Mouse (Mus musculus) hindbrain, embryonic 10.5 days (tissue): ENCODE results near the gene Lyst. TPM values are rescaled to one million over a fixed set of nuclear protein-coding genes. Genes with fewer than 3 reads are reported as not detected.

Experiments used
- DNase-seq: peaks from one replicate; pipeline ENCODE4 v3.0.0-alpha.2; 2017; ENCODE audit warnings: low spot score
- H3K27ac ChIP-seq: fragments of 300-500 bp; sonication (generic); 2 replicates; pipeline ENCODE4 v1.5.1; 2016; ENCODE audit warnings: mild to moderate bottlenecking, moderate library complexity
- H3K27me3 ChIP-seq: fragments of 300-500 bp; sonication (generic); 2 replicates; pipeline ENCODE4 v1.6.1; 2016; ENCODE audit warnings: mild to moderate bottlenecking; ENCODE audit not compliant: poor library complexity, insufficient read depth, severe bottlenecking
- H3K36me3 ChIP-seq: fragments of 300-500 bp; sonication (generic); 2 replicates; pipeline ENCODE4 v1.6.1; 2016; ENCODE audit warnings: mild to moderate bottlenecking, moderate library complexity
- H3K4me1 ChIP-seq: fragments of 300-500 bp; sonication (generic); replicated peaks from 2 replicates; pipeline ENCODE4 v1.6.1; 2016; ENCODE audit warnings: mild to moderate bottlenecking
- H3K4me3 ChIP-seq: fragments of 300-500 bp; sonication (generic); 2 replicates; pipeline ENCODE4 v1.5.1; 2016; ENCODE audit warnings: mild to moderate bottlenecking, moderate library complexity
- H3K9me3 ChIP-seq: fragments of 300-500 bp; sonication (generic); 2 replicates; pipeline ENCODE4 v1.6.1; 2016; ENCODE audit warnings: mild to moderate bottlenecking, moderate library complexity
- WGBS: fragments of 180-500 bp; shearing (Covaris S2); methylation state at CpG from one replicate; pipeline ENCODE4 v1.1.7; 2016; 5-methylcytosine and 5-hydroxymethylcytosine counted together
- polyA plus RNA-seq: library from polyadenylated mRNA; unstranded; fragments of >200 nt; fragmentation: Nextera tagmentation; extraction: Ambion mirVana; gene quantifications from 2 replicates; pipeline ENCODE4 v1.2.1, GENCODE M21; 2016

The Lyst gene
- polyA plus RNA-seq, 1 experiment from 2014 or later = 3.3 TPM

DNA sequence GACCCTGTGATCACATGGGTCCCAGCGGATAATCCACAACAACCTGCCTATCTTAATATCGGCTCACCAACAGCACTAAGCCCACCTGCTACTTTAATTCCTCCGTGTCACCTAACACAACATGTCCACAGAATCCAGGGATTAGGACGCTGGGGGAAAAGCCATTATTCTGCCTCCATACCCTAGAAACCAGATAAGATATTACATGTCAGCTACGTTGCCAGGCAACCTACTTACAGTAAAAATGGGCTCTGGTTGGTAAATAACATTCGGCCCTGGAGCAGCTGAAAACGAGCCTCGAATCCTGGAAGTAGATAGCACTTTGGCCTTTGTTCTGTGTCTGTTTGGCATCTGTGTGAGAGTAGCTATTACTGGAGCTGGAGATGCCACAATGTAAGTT is 208.6 kb downstream of the Lyst start:
- H3K27me3 ChIP-seq = no peaks in the 10 kb centered on the region
- WGBS = 90% methylated on average over 8 of the region's 8 CpGs
- H3K36me3 ChIP-seq = no peaks in the 10 kb centered on the region
- no peak for DNase-seq
- no peaks in the 10 kb centered on the region for H3K9me3 ChIP-seq
- H3K4me1 ChIP-seq = 0 out of 2 replicates have a peak, but pooled peaks cover 3% of the 10 kb centered on the region
- H3K4me3 ChIP-seq = no peak overlapping the region
- no peak overlapping the region for H3K27ac ChIP-seq

DNA sequence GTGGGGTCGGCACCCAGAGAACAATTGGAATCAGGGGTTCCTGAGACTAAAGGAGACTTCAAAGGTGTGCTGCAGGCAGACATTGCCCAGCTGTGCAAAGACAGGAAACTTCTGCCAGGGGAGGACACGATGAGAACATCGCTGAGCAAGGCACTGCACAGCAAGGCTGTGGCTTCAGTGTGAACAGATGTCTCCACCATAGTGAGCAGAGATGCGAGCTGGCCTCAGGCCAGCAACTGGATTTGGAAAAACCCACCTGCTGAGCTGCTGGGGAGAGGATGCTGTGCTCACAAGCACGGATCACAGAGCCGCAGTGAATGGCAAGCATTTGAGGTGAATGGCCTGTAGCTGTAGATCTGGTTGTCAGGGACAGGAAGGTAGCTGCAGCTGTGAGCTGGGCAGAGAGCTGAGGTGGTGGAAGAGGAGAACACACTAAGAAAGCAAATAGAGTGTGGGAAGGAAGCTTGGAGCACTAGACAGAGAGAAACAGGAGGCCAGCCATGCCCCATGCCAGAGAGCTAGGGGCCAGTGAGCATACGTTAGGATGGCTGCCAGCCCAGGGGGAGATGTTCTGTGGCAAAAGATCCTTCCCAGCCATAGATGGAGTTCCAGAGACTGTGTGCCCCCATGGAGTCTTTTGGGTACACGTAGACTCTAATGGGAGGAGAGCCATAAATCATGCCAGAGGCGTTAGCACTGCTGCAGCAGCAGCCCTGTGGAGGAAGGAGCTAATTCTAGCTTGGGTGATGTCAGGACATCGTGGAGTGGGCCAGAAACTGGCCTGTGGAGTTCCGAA is 218.3 kb downstream of the Lyst start:
- Histone ChIP-seq H3K9me3 (0 out of 2 replicates have a peak, but pooled peaks cover under 1% of the 10 kb centered on the region), H3K36me3 (no peaks in the 10 kb centered on the region), H3K27me3 (no peaks in the 10 kb centered on the region), H3K4me3 (no peak overlapping the region), H3K4me1 (no peaks in the 10 kb centered on the region), H3K27ac (no peak overlapping the region)
- 40% methylated on average over 11 of the region's 11 CpGs for WGBS
- no peak for DNase-seq

DNA sequence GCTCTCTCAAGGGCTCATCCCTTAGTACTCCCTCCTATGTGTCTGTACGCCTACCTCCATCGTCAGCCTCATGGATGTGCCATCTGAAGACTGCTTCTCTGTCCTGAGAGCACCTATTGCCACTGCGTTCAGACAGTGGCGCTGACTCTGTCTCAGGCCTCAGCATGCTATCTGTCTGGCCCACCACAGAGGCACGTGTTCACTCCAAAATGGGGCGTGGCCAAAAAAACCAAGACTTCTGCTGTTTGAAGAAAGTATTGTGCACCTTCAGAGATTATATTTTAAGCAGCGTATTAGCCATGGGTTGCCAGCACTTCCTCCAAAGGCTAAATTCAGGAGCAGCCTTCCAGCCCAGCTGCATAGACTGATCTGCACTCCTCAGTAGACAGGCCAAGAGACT is 220.7 kb downstream of the Lyst start:
- Histone ChIP-seq H3K4me3 (no peak overlapping the region), H3K27me3 (no peaks in the 10 kb centered on the region), H3K27ac (no peak overlapping the region), H3K9me3 (0 out of 2 replicates have a peak, but pooled peaks cover 3% of the 10 kb centered on the region), H3K36me3 (no peaks in the 10 kb centered on the region), H3K4me1 (no peaks in the 10 kb centered on the region)
- WGBS = 84% methylated on average over 7 of the region's 7 CpGs
- DNase-seq = no peak

GRCm38 (mm10) chr13:13818696-13819095 is 228.5 kb downstream of the Lyst start:
- DNase-seq = no peak
- Histone ChIP-seq H3K4me3 (no peak overlapping the region), H3K27me3 (no peaks in the 10 kb centered on the region), H3K36me3 (no peaks in the 10 kb centered on the region), H3K4me1 (no peaks in the 10 kb centered on the region), H3K9me3 (0 out of 2 replicates have a peak, but pooled peaks cover under 1% of the 10 kb centered on the region), H3K27ac (no peak overlapping the region)
- WGBS = 85% methylated on average over 3 of the region's 3 CpGs

DNA sequence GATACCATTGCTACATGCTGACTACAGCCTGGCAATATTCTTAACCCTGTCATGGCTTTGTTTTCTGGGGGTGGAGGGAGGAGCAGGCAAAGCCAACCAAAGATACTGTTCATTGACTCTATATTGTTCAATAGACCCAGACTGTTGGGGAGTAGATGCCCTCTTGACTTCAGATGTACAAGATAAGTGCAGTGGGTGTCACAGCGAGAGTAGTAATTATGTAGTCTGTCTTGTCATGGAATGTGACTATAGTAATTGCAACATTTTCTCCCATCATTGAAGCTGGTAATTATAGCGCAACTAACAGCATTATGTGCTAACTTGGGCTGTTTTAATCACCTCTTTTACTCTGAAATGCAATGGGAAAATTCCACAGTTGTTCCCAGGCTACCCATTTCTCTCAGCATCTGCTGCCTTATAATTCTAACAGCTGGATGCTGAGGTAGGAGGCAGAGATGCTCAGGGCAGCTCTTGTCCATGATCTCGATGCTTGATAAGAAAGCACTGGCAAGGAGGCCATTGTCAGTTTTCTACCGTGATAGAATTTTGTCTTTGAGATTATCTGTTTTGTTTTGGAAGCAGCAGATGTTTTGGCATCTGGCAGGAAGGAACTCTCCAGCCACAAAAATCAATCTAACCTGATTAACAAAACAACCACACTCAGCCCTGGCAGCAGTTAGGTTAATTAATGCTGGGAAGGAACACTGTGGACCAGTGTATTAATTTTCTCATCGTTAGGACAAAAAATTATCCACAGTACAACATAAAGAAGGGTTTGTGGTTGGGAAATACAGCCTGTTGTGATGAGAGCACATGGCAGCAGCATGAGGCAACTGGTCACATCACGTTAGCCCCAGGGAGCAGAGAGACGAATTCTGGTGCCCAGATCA is 230.3 kb downstream of the Lyst start:
- Histone ChIP-seq H3K4me1 (no peaks in the 10 kb centered on the region), H3K4me3 (no peak overlapping the region), H3K27me3 (no peaks in the 10 kb centered on the region), H3K36me3 (no peaks in the 10 kb centered on the region), H3K27ac (no peak overlapping the region), H3K9me3 (no peaks in the 10 kb centered on the region)
- no peak for DNase-seq
- WGBS = 81% methylated on average over 7 of the region's 7 CpGs

GRCm38 (mm10) chr13:13824946-13825345 is 234.7 kb downstream of the Lyst start:
- 89% methylated on average over 7 of the region's 7 CpGs for WGBS
- Histone ChIP-seq H3K36me3 (no peaks in the 10 kb centered on the region), H3K27me3 (no peaks in the 10 kb centered on the region), H3K4me3 (no peak overlapping the region), H3K9me3 (no peaks in the 10 kb centered on the region), H3K4me1 (no peaks in the 10 kb centered on the region), H3K27ac (no peak overlapping the region)
- no peak for DNase-seq

DNA sequence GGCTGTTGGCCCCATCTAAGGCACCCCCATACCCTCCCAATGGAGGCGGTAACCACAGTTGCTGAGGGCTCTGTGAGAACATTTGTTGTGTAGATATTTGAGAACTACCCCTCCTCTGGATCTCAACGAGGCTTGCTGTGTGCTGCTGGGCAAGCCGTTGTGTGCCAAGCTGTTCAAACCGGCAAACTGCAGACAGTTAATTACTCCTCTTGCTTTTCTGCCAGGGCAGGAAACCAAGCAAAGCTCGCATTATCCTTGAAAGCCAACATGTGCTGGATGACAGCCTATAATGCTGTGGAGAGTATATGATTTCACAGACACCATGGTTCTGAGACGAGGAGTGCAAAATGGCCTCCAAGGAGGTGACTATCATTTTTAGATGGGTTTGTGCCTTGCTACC is 236.3 kb downstream of the Lyst start:
- Histone ChIP-seq H3K36me3 (no peaks in the 10 kb centered on the region), H3K27me3 (no peaks in the 10 kb centered on the region), H3K4me1 (no peaks in the 10 kb centered on the region), H3K4me3 (no peak overlapping the region), H3K27ac (no peak overlapping the region), H3K9me3 (no peaks in the 10 kb centered on the region)
- DNase-seq = no peak
- 84% methylated on average over 6 of the region's 6 CpGs for WGBS

GRCm38 (mm10) chr13:13828125-13828524 is 237.9 kb downstream of the Lyst start:
- Histone ChIP-seq H3K27ac (no peak overlapping the region), H3K4me1 (no peaks in the 10 kb centered on the region)

More at GRCm38 (mm10) chr13:13828125-13828524, 237.9 kb downstream of the Lyst start:
- WGBS = 37% methylated on average over 1 of the region's 1 CpGs
- no peaks in the 10 kb centered on the region for H3K9me3 ChIP-seq
- H3K27me3 ChIP-seq = no peaks in the 10 kb centered on the region
- H3K36me3 ChIP-seq = no peaks in the 10 kb centered on the region
- H3K4me3 ChIP-seq = no peak overlapping the region
- no peak for DNase-seq

Other genes with a start within 250 kb of the Lyst start
- gene Gpr137b, start 196.4 kb upstream of the Lyst start, polyA plus RNA-seq = 29.3 and 29.5 TPM in 2 replicates
- gene Nid1, start 152.8 kb upstream of the Lyst start, polyA plus RNA-seq = 43.9 and 49.3 TPM in 2 replicates
- 1.7 and 2.9 TPM in 2 replicates for gene Gng4, start 193.7 kb downstream of the Lyst start, polyA plus RNA-seq